In the genomic region with DNA sequence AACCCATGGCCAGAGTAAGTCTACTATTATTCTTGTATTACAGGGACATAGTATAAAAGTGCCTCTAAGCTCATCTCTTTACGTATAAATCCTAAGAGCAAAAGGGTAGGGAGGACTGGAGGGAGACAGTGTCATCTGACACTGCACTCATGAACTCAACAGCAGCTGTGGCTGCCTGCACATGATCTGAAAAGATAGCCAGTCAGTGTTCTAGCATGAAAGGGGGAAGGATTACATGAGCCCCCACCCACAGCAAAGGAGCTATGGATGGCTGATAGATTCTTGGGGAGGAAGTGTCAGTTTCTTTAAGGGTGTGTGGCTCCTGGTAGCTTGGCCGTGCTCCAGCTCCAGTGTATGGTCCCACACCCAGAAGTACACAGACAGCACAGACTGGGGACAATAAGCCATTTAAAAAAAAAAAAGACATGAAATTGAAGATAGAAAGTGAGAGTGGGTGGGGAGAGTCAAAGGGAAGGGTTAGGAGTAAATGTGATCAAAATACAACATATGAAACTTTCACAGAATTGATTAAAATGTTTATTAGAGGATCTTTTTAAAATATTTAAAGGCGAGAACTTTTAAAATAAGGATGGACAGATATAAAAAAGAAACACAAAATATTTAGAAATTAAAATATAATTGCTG, we compare ENCODE assay signal across 17 mouse cellular contexts. TPM values are rescaled to one million over a fixed set of nuclear protein-coding genes. Genes with fewer than 3 reads are reported as not detected.
A peak's percentile ranks its signal among the peaks of the same experiment; 100 is the strongest.
DNase-seq lines count a peak whose midpoint lies in the region; ATAC-seq and TF ChIP-seq lines count a peak whose summit lies in the region.
"Had no signal": no experiment of that assay in that cellular context is flagged by ENCODE, and none has a peak within 500 bp of the region (broad histone marks: within the 10 kb centered on the region; RNA-seq: fewer than 3 reads in every experiment).

No protein-coding gene starts in this region.

- H3K4me1 ChIP-seq in heart, embryonic 12.5 days (replicated peaks): peaks cover 29% of the 10 kb centered on the region
- peaks cover 6% of the 10 kb centered on the region for H3K4me1 ChIP-seq in liver, embryonic 16.5 days (ENCODE audit: control insufficient read depth, low read depth, low read length)
- peaks cover 6% of the 10 kb centered on the region; the same call in 1 of the 2 replicates for H3K4me1 ChIP-seq in liver, embryonic 12.5 days
- 0 out of 2 replicates have a peak, but pooled peaks cover 5% of the 10 kb centered on the region for H3K4me1 ChIP-seq in intestine, postnatal 0 days (replicated peaks; ENCODE audit: control insufficient read depth, insufficient read depth, low read length)
- H3K4me1 ChIP-seq: stomach, embryonic 15.5 days had no signal

- H3K27me3 ChIP-seq in heart, embryonic 12.5 days (replicated peaks): no peaks in the 10 kb centered on the region
- no peaks in the 10 kb centered on the region for H3K27me3 ChIP-seq in liver, embryonic 16.5 days (ENCODE audit: control insufficient read depth, insufficient read depth, low read depth, low read length)
- H3K27me3 ChIP-seq in liver, embryonic 12.5 days (replicated peaks): peaks cover 14% of the 10 kb centered on the region; the same call in 1 of the 2 replicates
- no peaks in the 10 kb centered on the region for H3K27me3 ChIP-seq in intestine, postnatal 0 days (replicated peaks; ENCODE audit: control insufficient read depth, insufficient read depth, low read length)
- H3K27me3 ChIP-seq: stomach, embryonic 15.5 days had no signal

- intact Hi-C loops in heart, postnatal 25 days (cut with DNase I): no loop called here

- peak overlapping the region; percentile 29 for H3K4me2 ChIP-seq in heart, embryonic 12.5 days
- H3K4me2 ChIP-seq in liver, embryonic 16.5 days (ENCODE audit: low read depth, low read length): no peak overlapping the region
- H3K4me2 ChIP-seq in liver, embryonic 12.5 days: no peak overlapping the region
- no peak overlapping the region for H3K4me2 ChIP-seq in intestine, postnatal 0 days (replicated peaks; ENCODE audit: low read depth)
- H3K4me2 ChIP-seq: stomach, embryonic 15.5 days had no signal

- H3K4me3 ChIP-seq in heart, embryonic 12.5 days: no peak overlapping the region
- no peak overlapping the region for H3K4me3 ChIP-seq in liver, embryonic 16.5 days (ENCODE audit: low read depth, low read length)
- H3K4me3 ChIP-seq in liver, embryonic 12.5 days: no peak overlapping the region
- no peak overlapping the region for H3K4me3 ChIP-seq in intestine, postnatal 0 days (ENCODE audit: low read depth, low read length)
- H3K4me3 ChIP-seq: stomach, embryonic 15.5 days had no signal

- no peak for TF ChIP-seq CTCF in intestine, postnatal 0 days (IDR thresholded peaks at IDR 0.05; ENCODE audit: low read depth)

- H3K9me3 ChIP-seq in heart, embryonic 12.5 days (replicated peaks): no peaks in the 10 kb centered on the region
- H3K9me3 ChIP-seq in liver, embryonic 16.5 days (replicated peaks; ENCODE audit: control insufficient read depth, low read length): no peaks in the 10 kb centered on the region
- no peaks in the 10 kb centered on the region for H3K9me3 ChIP-seq in liver, embryonic 12.5 days (replicated peaks)
- H3K9me3 ChIP-seq in intestine, postnatal 0 days (ENCODE audit: control insufficient read depth): no peaks in the 10 kb centered on the region
- H3K9me3 ChIP-seq: G1E; stomach, embryonic 15.5 days had no signal

- 0 out of 2 replicates have a peak, but pooled peaks have one; percentile 29 for ATAC-seq in heart, embryonic 12.5 days (ENCODE audit: insufficient number of reproducible peaks, low FRiP score)
- 0 out of 2 replicates have a peak, but pooled peaks have one; percentile 13 for ATAC-seq in liver, embryonic 16.5 days (ENCODE audit: low read depth)
- ATAC-seq in liver, embryonic 12.5 days: no peak
- peak; percentile 36; the same call in 1 of the 2 replicates for ATAC-seq in common myeloid progenitor, adult 5-6 weeks (replicated peaks; ENCODE audit: low read depth, poor library complexity, severe bottlenecking)
- ATAC-seq in intestine, postnatal 0 days: no peak
- ATAC-seq: forebrain, embryonic 14.5 days; hindbrain, postnatal 0 days had no signal

- H3K27ac ChIP-seq in heart, embryonic 12.5 days (ENCODE audit: poor library complexity, severe bottlenecking): peak overlapping the region; percentile 84
- H3K27ac ChIP-seq in liver, embryonic 16.5 days (ENCODE audit: low read length): no peak overlapping the region
- H3K27ac ChIP-seq in liver, embryonic 12.5 days: no peak overlapping the region
- no peak overlapping the region for H3K27ac ChIP-seq in intestine, postnatal 0 days (ENCODE audit: low read depth, low read length)
- H3K27ac ChIP-seq: hindbrain, postnatal 0 days; stomach, embryonic 15.5 days had no signal

- no peak for DNase-seq in heart, postnatal 25 days (ENCODE audit: low spot score)
- no peak for DNase-seq in layer of hippocampus, postnatal 36 days
- no peak for DNase-seq in cerebellum, postnatal 10 days
- DNase-seq: adrenal gland, postnatal 10 days; cerebellum, adult 2 months; layer of hippocampus, adult 9-11 months; spleen, adult 18-20 months had no signal

- WGBS in heart, embryonic 12.5 days: 44% methylated on average over 3 of the region's 3 CpGs
- 43% methylated on average over 3 of the region's 3 CpGs for WGBS in liver, embryonic 16.5 days (ENCODE audit: insufficient replicate concordance)
- 54% methylated on average over 3 of the region's 3 CpGs for WGBS in liver, embryonic 12.5 days (ENCODE audit: insufficient replicate concordance)
- WGBS in intestine, postnatal 0 days: 47% methylated on average over 3 of the region's 3 CpGs

- no peaks in the 10 kb centered on the region for H3K36me3 ChIP-seq in heart, embryonic 12.5 days
- no peaks in the 10 kb centered on the region for H3K36me3 ChIP-seq in liver, embryonic 16.5 days (ENCODE audit: control insufficient read depth, insufficient read depth)
- H3K36me3 ChIP-seq in liver, embryonic 12.5 days: no peaks in the 10 kb centered on the region
- H3K36me3 ChIP-seq in intestine, postnatal 0 days (ENCODE audit: control insufficient read depth, insufficient read depth): no peaks in the 10 kb centered on the region
- H3K36me3 ChIP-seq: G1E; stomach, embryonic 15.5 days had no signal

- no peak overlapping the region for H3K9ac ChIP-seq in heart, embryonic 12.5 days
- H3K9ac ChIP-seq in liver, embryonic 16.5 days (ENCODE audit: low read depth, low read length): no peak overlapping the region
- H3K9ac ChIP-seq in liver, embryonic 12.5 days: no peak overlapping the region
- 0 out of 2 replicates have a peak overlapping the region, but pooled peaks have one; percentile 2 for H3K9ac ChIP-seq in intestine, postnatal 0 days (ENCODE audit: low read depth, low read length)
- H3K9ac ChIP-seq: stomach, embryonic 15.5 days had no signal

RNA-seq across cellular contexts. Expression of a gene that starts 22.6 kb away (rescaled TPM):
- not detected in 2 replicates for polyA plus RNA-seq in heart, embryonic 12.5 days (2016; fragmentation: Nextera tagmentation; extraction: Ambion mirVana)
- total RNA-seq in heart, postnatal 25 days (2021): not detected
- polyA plus RNA-seq in liver, embryonic 16.5 days (2015; fragmentation: Nextera tagmentation; extraction: Ambion mirVana): 0.06 TPM in 1 of 2 replicates, not detected in the other
- 0.12 TPM in 1 of 2 replicates, not detected in the other for polyA plus RNA-seq in liver, embryonic 12.5 days (2016; fragmentation: Nextera tagmentation; extraction: Ambion mirVana)
- not detected in 2 replicates for total RNA-seq in common myeloid progenitor, adult 5-6 weeks (2017)
- not detected in 2 replicates for polyA plus RNA-seq in intestine, postnatal 0 days (2015; fragmentation: Nextera tagmentation; extraction: Ambion mirVana)
- total RNA-seq in layer of hippocampus, postnatal 36 days (2021): under 1 TPM in 1 of 2 experiments, not detected in 1; 0.15 TPM
- total RNA-seq: adrenal gland, postnatal 10 days; G1E; liver, adult 2 months had no signal
- polyA plus RNA-seq: forebrain, embryonic 14.5 days; G1E; liver, adult 2 months; stomach, embryonic 15.5 days had no signal

RNA-seq across cellular contexts. Expression of a gene that starts 52.8 kb away (rescaled TPM):
- 32.0 and 33.1 TPM in 2 replicates for polyA plus RNA-seq in heart, embryonic 12.5 days (2016; fragmentation: Nextera tagmentation; extraction: Ambion mirVana)
- total RNA-seq in heart, postnatal 25 days (2021): 10 to 100 TPM; 30.6 to 35.2 TPM
- polyA plus RNA-seq in liver, embryonic 16.5 days (2015; fragmentation: Nextera tagmentation; extraction: Ambion mirVana): 36.5 and 40.9 TPM in 2 replicates
- polyA plus RNA-seq in liver, embryonic 12.5 days (2016; fragmentation: Nextera tagmentation; extraction: Ambion mirVana): 19.5 and 24.5 TPM in 2 replicates
- total RNA-seq in common myeloid progenitor, adult 5-6 weeks (2017): 14.5 and 37.3 TPM in 2 replicates
- polyA plus RNA-seq in intestine, postnatal 0 days (2015; fragmentation: Nextera tagmentation; extraction: Ambion mirVana): 60.7 and 63.1 TPM in 2 replicates
- 10 to 100 TPM; 57.8 to 60.8 TPM for total RNA-seq in layer of hippocampus, postnatal 36 days (2021)

RNA-seq across cellular contexts. Expression of a gene that starts 58.1 kb away (rescaled TPM):
- polyA plus RNA-seq in heart, embryonic 12.5 days (2016; fragmentation: Nextera tagmentation; extraction: Ambion mirVana): 26.1 and 27.4 TPM in 2 replicates
- 10 to 100 TPM; 29.3 to 30.4 TPM for total RNA-seq in heart, postnatal 25 days (2021)
- 20.0 and 23.6 TPM in 2 replicates for polyA plus RNA-seq in liver, embryonic 16.5 days (2015; fragmentation: Nextera tagmentation; extraction: Ambion mirVana)
- 2.5 TPM in 2 replicates for polyA plus RNA-seq in liver, embryonic 12.5 days (2016; fragmentation: Nextera tagmentation; extraction: Ambion mirVana)
- total RNA-seq in common myeloid progenitor, adult 5-6 weeks (2017): not detected in 2 replicates
- polyA plus RNA-seq in intestine, postnatal 0 days (2015; fragmentation: Nextera tagmentation; extraction: Ambion mirVana): 8.0 and 9.8 TPM in 2 replicates
- total RNA-seq in layer of hippocampus, postnatal 36 days (2021): 1 to 10 TPM in 1 of 2 experiments, under 1 TPM in 1; 0.40 to 3.5 TPM
- polyA plus RNA-seq: forebrain, embryonic 14.5 days; G1E had no signal

Comparison
In these comparisons a context has a peak if more than half of its experiments do, and no peak if none do; other contexts are left out.
1. ATAC-seq: peak in heart, embryonic 12.5 days (single experiment), liver, embryonic 16.5 days (single experiment) and common myeloid progenitor, adult 5-6 weeks (single experiment); none in liver, embryonic 12.5 days (single experiment) and intestine, postnatal 0 days (single experiment).